Mouse (Mus musculus) liver, embryonic 14.5 days (tissue): ENCODE data around the gene Tex2.

Experiments
- CTCF ChIP-seq: IDR thresholded peaks from 2 replicates; pipeline ENCODE4 v1.5.1; 2016; ENCODE audit warnings: antibody characterized with exemption, low read depth, control low read depth
- EP300 ChIP-seq: IDR thresholded peaks from 2 replicates; pipeline ENCODE4 v1.6.1; 2016; ENCODE audit warnings: antibody characterized with exemption, low read depth

- TF ChIP-seq EP300 = no peak
- no peak for TF ChIP-seq CTCF
These were observed 23.1 kb downstream of the Tex2 start for GRCm38 (mm10) chr11:106590143-106590542.
